Mouse (Mus musculus) hindbrain, embryonic 11.5 days (tissue): ENCODE data around the gene Atg5. TPM values are rescaled to one million over a fixed set of nuclear protein-coding genes. Genes with fewer than 3 reads are reported as not detected.

Source experiments
- ATAC-seq: fragments of 200-750 bp; cut with Nextera tagmentation; 2 replicates; pipeline ENCODE4 v1.8.0; 2017; ENCODE audit warnings: mild to moderate bottlenecking, moderate TSS enrichment, moderate library complexity; ENCODE audit not compliant: low FRiP score
- DNase-seq: peaks from one replicate; pipeline ENCODE4 v3.0.0-alpha.2; 2015; ENCODE audit warnings: low spot score
- H3K27ac ChIP-seq: fragments of 300-500 bp; sonication (generic); 2 replicates; pipeline ENCODE4 v1.5.1; 2014; ENCODE audit warnings: mild to moderate bottlenecking, low read depth, low read length
- H3K27me3 ChIP-seq: fragments of 300-500 bp; sonication (generic); 2 replicates; pipeline ENCODE4 v1.6.1; 2014; ENCODE audit warnings: mild to moderate bottlenecking, low read length, moderate library complexity, mixed read lengths; ENCODE audit not compliant: control insufficient read depth, insufficient read depth
- H3K36me3 ChIP-seq: fragments of 300-500 bp; sonication (generic); 2 replicates; pipeline ENCODE4 v1.6.1; 2014; ENCODE audit warnings: mild to moderate bottlenecking, low read length, moderate library complexity, mixed read lengths; ENCODE audit not compliant: control insufficient read depth, insufficient read depth
- H3K4me1 ChIP-seq: fragments of 300-500 bp; sonication (generic); replicated peaks from 2 replicates; pipeline ENCODE4 v1.6.1; 2014; ENCODE audit warnings: low read length, mixed read lengths; ENCODE audit not compliant: control insufficient read depth, insufficient read depth
- H3K4me2 ChIP-seq: fragments of 300-500 bp; sonication (generic); replicated peaks from 2 replicates; pipeline ENCODE4 v1.6.1; 2014; ENCODE audit warnings: mild to moderate bottlenecking, low read depth, low read length
- H3K4me3 ChIP-seq: fragments of 300-500 bp; sonication (generic); 2 replicates; pipeline ENCODE4 v1.5.1; 2014; ENCODE audit warnings: low read depth, low read length
- H3K9ac ChIP-seq: fragments of 300-500 bp; sonication (generic); 2 replicates; pipeline ENCODE4 v1.6.1; 2014; ENCODE audit warnings: low read depth, low read length
- H3K9me3 ChIP-seq: fragments of 300-500 bp; sonication (generic); 2 replicates; pipeline ENCODE4 v1.6.1; 2016; ENCODE audit warnings: low read length; ENCODE audit not compliant: control insufficient read depth
- WGBS: fragments of 180-500 bp; shearing (Covaris S2); extraction: QIAGEN DNeasy Blood & Tissue Kit; methylation state at CpG from one replicate; pipeline ENCODE4 v1.1.7; 2014; 5-methylcytosine and 5-hydroxymethylcytosine counted together
- microRNA counts: library from miRNA; unstranded; fragments of <30 nt; microRNA quantifications from one replicate; lab custom pipeline; 2015
- polyA plus RNA-seq: library from polyadenylated mRNA; unstranded; fragments of >200 nt; fragmentation: Nextera tagmentation; extraction: Ambion mirVana; gene quantifications from 2 replicates; pipeline ENCODE4 v1.2.1, GENCODE M21; 2014

Atg5 gene
- polyA plus RNA-seq, 1 experiment from 2014 or later = 58.7 TPM

DNA sequence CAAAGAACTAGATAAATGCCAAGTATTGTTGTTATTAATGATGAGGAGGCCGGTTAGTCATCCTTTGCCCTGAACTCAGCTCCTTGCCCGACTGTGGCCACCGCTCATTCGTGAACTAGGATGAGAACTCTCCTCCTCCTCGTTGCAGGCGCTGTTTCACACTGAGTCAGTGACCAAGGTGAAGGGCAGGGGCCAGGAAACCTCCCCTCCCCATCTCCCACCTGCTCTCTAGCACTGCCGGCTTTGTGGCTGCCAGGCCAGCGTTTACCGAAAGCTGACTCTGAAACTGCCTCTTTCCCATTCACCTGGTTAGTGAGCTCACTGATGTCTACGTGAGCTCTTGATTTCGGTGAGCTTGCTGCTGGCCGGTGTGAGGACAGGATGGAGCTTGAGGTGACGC, 132.4 kb downstream of the Atg5 start:
- H3K4me2 ChIP-seq = no peak overlapping the region

DNA sequence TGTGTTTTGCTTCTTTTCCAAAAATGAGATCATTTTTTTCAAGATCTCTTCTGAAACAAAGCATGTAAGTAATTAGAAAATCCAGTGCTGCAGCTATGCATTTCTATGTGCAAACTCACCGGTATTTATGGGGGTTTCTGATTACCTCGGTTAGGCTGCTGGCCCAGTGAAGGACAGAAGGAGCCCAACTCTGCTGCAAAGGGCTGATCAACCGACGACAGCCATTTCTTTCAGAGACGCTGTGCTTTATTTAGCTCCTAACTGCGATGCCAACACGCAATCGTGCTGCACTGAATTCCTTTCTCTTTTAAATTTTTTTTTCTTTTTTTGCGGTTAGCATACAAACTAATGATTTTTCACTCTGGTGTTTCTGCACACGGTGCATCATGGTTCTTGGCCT, 133.4 kb downstream of the Atg5 start:
- 86% methylated on average over 10 of the region's 10 CpGs for WGBS
- Histone ChIP-seq H3K4me2 (no peak overlapping the region), H3K4me3 (no peak overlapping the region), H3K27me3 (no peaks in the 10 kb centered on the region), H3K27ac (no peak overlapping the region), H3K9me3 (no peaks in the 10 kb centered on the region), H3K4me1 (no peaks in the 10 kb centered on the region), H3K36me3 (no peaks in the 10 kb centered on the region), H3K9ac (no peak overlapping the region)
- ATAC-seq (no peak), DNase-seq (no peak)

More for the DNA sequence above, 132.4 kb downstream of the Atg5 start:
- no peaks in the 10 kb centered on the region for H3K36me3 ChIP-seq
- no peak overlapping the region for H3K27ac ChIP-seq
- no peak for DNase-seq
- H3K9ac ChIP-seq = no peak overlapping the region
- no peaks in the 10 kb centered on the region for H3K9me3 ChIP-seq
- 62% methylated on average over 13 of the region's 13 CpGs for whole genome bisulfite sequencing
- H3K4me1 ChIP-seq = no peaks in the 10 kb centered on the region
- no peak overlapping the region for H3K4me3 ChIP-seq
- H3K27me3 ChIP-seq = no peaks in the 10 kb centered on the region
- no peak for ATAC-seq

- DNase-seq (no peak), ATAC-seq (no peak)
- Histone ChIP-seq H3K27me3 (no peaks in the 10 kb centered on the region), H3K9ac (no peak overlapping the region), H3K27ac (no peak overlapping the region), H3K4me1 (no peaks in the 10 kb centered on the region), H3K36me3 (no peaks in the 10 kb centered on the region), H3K4me2 (no peak overlapping the region), H3K4me3 (no peak overlapping the region), H3K9me3 (no peaks in the 10 kb centered on the region)
- WGBS = 75% methylated on average over 7 of the region's 7 CpGs
These were observed 135.3 kb downstream of the Atg5 start for GRCm38 (mm10) chr10:44403415-44403814.

- H3K4me1 ChIP-seq = no peaks in the 10 kb centered on the region
- no peaks in the 10 kb centered on the region for H3K27me3 ChIP-seq
- no peak overlapping the region for H3K4me3 ChIP-seq
- no peak overlapping the region for H3K9ac ChIP-seq
- 72% methylated on average over 10 of the region's 10 CpGs for WGBS
- ATAC-seq = no peak
- DNase-seq = no peak
- no peak overlapping the region for H3K4me2 ChIP-seq
- H3K27ac ChIP-seq = no peak overlapping the region
- no peaks in the 10 kb centered on the region for H3K9me3 ChIP-seq
- no peaks in the 10 kb centered on the region for H3K36me3 ChIP-seq
These were observed 140.9 kb downstream of the Atg5 start for GRCm38 (mm10) chr10:44409054-44409453.

GRCm38 (mm10) chr10:44409958-44410357, 141.8 kb downstream of the Atg5 start:
- H3K27me3 ChIP-seq = no peaks in the 10 kb centered on the region
- H3K4me3 ChIP-seq = no peak overlapping the region
- H3K9ac ChIP-seq = no peak overlapping the region
- H3K36me3 ChIP-seq = no peaks in the 10 kb centered on the region
- no peak overlapping the region for H3K4me2 ChIP-seq
- 81% methylated on average over 11 of the region's 11 CpGs for WGBS
- H3K9me3 ChIP-seq = no peaks in the 10 kb centered on the region
- DNase-seq = no peak
- no peaks in the 10 kb centered on the region for H3K4me1 ChIP-seq
- ATAC-seq = no peak
- no peak overlapping the region for H3K27ac ChIP-seq

MicroRNA genes within 50 kb of the gene (microRNA counts, 519-probe panel; counts per million panel counts)
- microRNA mmu-miR-1929 (lab: Ali Mortazavi, UCI) = not detected

Other genes starting within 250 kb of the Atg5 start
- gene Crybg1, start 119.5 kb upstream of the Atg5 start, polyA plus RNA-seq = 0.28 and 0.31 TPM in 2 replicates